In the genomic region with DNA sequence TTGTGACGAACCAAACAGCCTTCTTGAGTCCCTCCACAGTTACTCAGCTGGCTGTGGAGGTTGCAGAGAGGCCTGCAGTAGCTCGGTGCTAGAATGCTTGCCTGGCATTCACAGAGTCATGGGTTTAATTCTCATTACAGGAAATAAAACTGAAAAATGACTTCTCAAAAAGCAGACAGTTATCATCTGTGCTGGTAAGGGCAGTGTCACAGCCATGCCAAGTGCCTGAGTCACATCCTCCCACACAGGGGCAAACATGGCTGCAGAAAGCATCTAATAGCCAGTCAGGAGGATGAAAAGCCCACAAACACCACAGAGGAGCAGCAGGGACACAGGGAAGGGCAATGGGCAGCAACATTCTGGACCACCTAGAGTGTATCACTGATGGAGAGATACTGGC, we compare ENCODE assay signal across 29 mouse cellular contexts. TPM values are rescaled to one million over a fixed set of nuclear protein-coding genes. Genes with fewer than 3 reads are reported as not detected.
"Had no signal": no experiment of that assay in that cellular context is flagged by ENCODE, and none has a peak within 500 bp of the region (broad histone marks: within the 10 kb centered on the region; RNA-seq: fewer than 3 reads in every experiment).

No protein-coding gene starts in this region.

- H3K27ac ChIP-seq: kidney, embryonic 15.5 days; limb, embryonic 10.5 days; limb, embryonic 13.5 days; liver, embryonic 13.5 days; neural tube, embryonic 12.5 days; neural tube, embryonic 15.5 days; stomach, embryonic 15.5 days had no signal

- H3K36me3 ChIP-seq: kidney, embryonic 15.5 days; limb, embryonic 10.5 days; limb, embryonic 13.5 days; liver, embryonic 13.5 days; neural tube, embryonic 12.5 days; neural tube, embryonic 15.5 days; stomach, embryonic 15.5 days had no signal

- H3K4me2 ChIP-seq: kidney, embryonic 15.5 days; limb, embryonic 13.5 days; liver, embryonic 13.5 days; midbrain, embryonic 11.5 days; neural tube, embryonic 12.5 days; neural tube, embryonic 15.5 days; stomach, embryonic 15.5 days had no signal

- H3K9ac ChIP-seq: kidney, embryonic 15.5 days; limb, embryonic 13.5 days; liver, embryonic 13.5 days; neural tube, embryonic 12.5 days; neural tube, embryonic 15.5 days; stomach, embryonic 15.5 days had no signal

- H3K27me3 ChIP-seq: neural tube, embryonic 15.5 days; stomach, embryonic 15.5 days had no signal

- H3K4me3 ChIP-seq: kidney, embryonic 15.5 days; limb, embryonic 10.5 days; limb, embryonic 13.5 days; liver, embryonic 13.5 days; neural tube, embryonic 12.5 days; neural tube, embryonic 15.5 days; stomach, embryonic 15.5 days had no signal

- H3K9me3 ChIP-seq: kidney, embryonic 15.5 days; limb, embryonic 10.5 days; limb, embryonic 13.5 days; liver, embryonic 13.5 days; neural tube, embryonic 12.5 days; neural tube, embryonic 15.5 days; stomach, embryonic 15.5 days had no signal

- DNase-seq: kidney, adult 11 months; kidney, adult 8-10 months; kidney, postnatal 10 days; kidney, postnatal 4 days; layer of hippocampus, adult 9-11 months; liver; liver, embryonic 13.5 days; lung, adult 2 months; lung, postnatal 14 days; midbrain, embryonic 14.5 days; right cerebral cortex, adult 18-20 months; right cerebral cortex, postnatal 25 days; spleen, adult 18-20 months; thymus, postnatal 14 days; thymus, postnatal 4 days had no signal

RNA-seq across cellular contexts. Expression of a gene that starts 40.9 kb away (rescaled TPM):
- total RNA-seq: layer of hippocampus, adult 18-20 months; layer of hippocampus, postnatal 25 days; left cerebral cortex, adult 18-20 months; left cerebral cortex, postnatal 25 days; megakaryocyte-erythroid progenitor cell, adult 5-6 weeks; midbrain, postnatal 0 days had no signal
- polyA plus RNA-seq: kidney, embryonic 15.5 days; limb, embryonic 10.5 days; limb, embryonic 13.5 days; liver, embryonic 13.5 days; liver, embryonic 16.5 days; lung, adult 2 months; midbrain, embryonic 11.5 days; midbrain, embryonic 14.5 days; midbrain, postnatal 0 days; neural tube, embryonic 12.5 days; neural tube, embryonic 15.5 days; stomach, embryonic 15.5 days had no signal
